Mouse (Mus musculus) forebrain, embryonic 16.5 days (tissue): Measurements from ENCODE around the gene Ccdc106. TPM values are rescaled to one million over a fixed set of nuclear protein-coding genes. Genes with fewer than 3 reads are reported as not detected.
"Not testable (repeated sequence)": the region's sequence is repeated elsewhere in the genome, so short reads cannot be mapped to it uniquely, and the experiment has no call there.

Experiments
- ATAC-seq: fragments of 200-750 bp; cut with Nextera tagmentation; 2 replicates; pipeline ENCODE4 v1.8.0; 2017; ENCODE audit warnings: mild to moderate bottlenecking, moderate library complexity
- H3K27ac ChIP-seq: fragments of 300-500 bp; sonication (generic); 2 replicates; pipeline ENCODE4 v1.5.1; 2014; ENCODE audit warnings: low read length, control low read depth
- H3K27me3 ChIP-seq: fragments of 300-500 bp; sonication (generic); replicated peaks from 2 replicates; pipeline ENCODE4 v1.6.1; 2014; ENCODE audit warnings: low read length; ENCODE audit not compliant: control insufficient read depth, insufficient read depth
- H3K36me3 ChIP-seq: fragments of 300-500 bp; sonication (generic); 2 replicates; pipeline ENCODE4 v1.6.1; 2014; ENCODE audit not compliant: control insufficient read depth, insufficient read depth
- H3K4me1 ChIP-seq: fragments of 300-500 bp; sonication (generic); replicated peaks from 2 replicates; pipeline ENCODE4 v1.6.1; 2014; ENCODE audit warnings: low read length; ENCODE audit not compliant: control insufficient read depth, insufficient read depth
- H3K4me2 ChIP-seq: fragments of 300-500 bp; sonication (generic); 2 replicates; pipeline ENCODE4 v1.6.1; 2014; ENCODE audit warnings: mild to moderate bottlenecking, low read length, control low read depth
- H3K4me3 ChIP-seq: fragments of 300-500 bp; sonication (generic); replicated peaks from 2 replicates; pipeline ENCODE4 v1.5.1; 2014; ENCODE audit warnings: mild to moderate bottlenecking, low read length, control low read depth
- H3K9ac ChIP-seq: fragments of 300-500 bp; sonication (generic); replicated peaks from 2 replicates; pipeline ENCODE4 v1.6.1; 2014; ENCODE audit warnings: low read depth, low read length, control low read depth
- H3K9me3 ChIP-seq: fragments of 300-500 bp; sonication (generic); 2 replicates; pipeline ENCODE4 v1.6.1; 2016; ENCODE audit warnings: low read length; ENCODE audit not compliant: control insufficient read depth
- WGBS: fragments of 180-500 bp; shearing (Covaris S2); extraction: QIAGEN DNeasy Blood & Tissue Kit; methylation state at CpG from one replicate; pipeline ENCODE4 v1.1.7; 2014; 5-methylcytosine and 5-hydroxymethylcytosine counted together
- polyA plus RNA-seq: library from polyadenylated mRNA; unstranded; fragments of >200 nt; fragmentation: Nextera tagmentation; extraction: Ambion mirVana; gene quantifications from 2 replicates; pipeline ENCODE4 v1.2.1, GENCODE M21; 2015

Ccdc106 gene
- polyA plus RNA-seq, 1 experiment from 2014 or later = 59.1 TPM

GRCm38 (mm10) chr7:5061774-5062359 lies 41.5 kb downstream of the Ccdc106 start, which contains the start of gene U2af2:
U2af2 (plus strand) TSS chr7:5062143.
- Histone ChIP-seq H3K9me3 (no peaks in the 10 kb centered on the region), H3K36me3 (0 out of 2 replicates have a peak, but pooled peaks cover 3% of the 10 kb centered on the region), H3K9ac (peak within 1 kb of the TSS; percentile 71), H3K4me3 (peak within 1 kb of the TSS; percentile 83), H3K27me3 (peaks cover 7% of the 10 kb centered on the region; the same call in 1 of the 2 replicates), H3K4me1 (peaks cover 50% of the 10 kb centered on the region), H3K27ac (peak within 1 kb of the TSS; percentile 96), H3K4me2 (peak within 1 kb of the TSS; percentile 97)
- ATAC-seq = peak; percentile 76
- under 1% methylated on average over 65 of the region's 65 CpGs for WGBS

DNA sequence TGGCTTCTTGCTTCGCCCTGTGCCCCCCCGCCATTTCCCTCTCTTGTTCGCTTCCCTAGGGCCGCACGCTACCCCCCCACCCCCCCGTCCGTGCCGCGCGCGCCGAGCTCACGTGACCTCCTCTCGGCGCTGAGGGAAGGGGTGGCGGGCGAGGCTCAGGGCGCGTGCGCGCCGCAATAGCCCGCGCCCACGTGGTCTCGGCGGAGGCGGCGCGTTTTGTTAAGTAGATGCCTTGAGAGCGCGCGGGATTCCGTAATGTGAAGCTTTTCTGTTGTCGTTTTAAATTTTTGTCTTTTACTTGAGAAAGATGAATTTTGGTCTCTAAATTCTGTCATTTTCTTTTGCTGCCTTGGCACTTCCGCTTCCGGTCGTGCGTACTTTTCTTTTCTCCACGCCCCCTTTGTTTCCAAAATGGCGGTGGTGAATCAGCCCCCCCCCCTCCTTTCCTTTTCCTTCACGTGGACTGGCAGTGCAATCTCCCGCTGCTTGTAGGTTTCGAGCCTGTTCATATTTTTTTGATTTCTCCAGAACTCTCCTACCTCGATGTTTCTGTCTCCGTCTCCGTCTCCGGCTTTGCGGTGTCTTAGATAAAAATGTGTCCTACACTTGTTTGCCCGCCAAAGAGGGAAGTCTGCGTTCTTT lies 42.1 kb downstream of the Ccdc106 start:
- Histone ChIP-seq H3K27me3 (peaks cover 5% of the 10 kb centered on the region; the same call in 1 of the 2 replicates), H3K9ac (peak overlapping the region; percentile 65), H3K4me3 (peak overlapping the region; percentile 83), H3K27ac (peak overlapping the region; percentile 96), H3K4me2 (peak overlapping the region; percentile 97), H3K9me3 (no peaks in the 10 kb centered on the region), H3K4me1 (peaks cover 45% of the 10 kb centered on the region), H3K36me3 (0 out of 2 replicates have a peak, but pooled peaks cover 3% of the 10 kb centered on the region)
- ATAC-seq = peak; percentile 36
- 0% methylated on average over 42 of the region's 51 CpGs for WGBS

GRCm38 (mm10) chr7:5064886-5065285 lies 44.5 kb downstream of the Ccdc106 start:
- H3K27ac ChIP-seq = no peak overlapping the region
- peaks cover 35% of the 10 kb centered on the region for H3K4me1 ChIP-seq
- peaks cover 11% of the 10 kb centered on the region for H3K36me3 ChIP-seq
- H3K27me3 ChIP-seq = no peaks in the 10 kb centered on the region
- 92% methylated on average over 6 of the region's 6 CpGs for WGBS
- no peak overlapping the region for H3K9ac ChIP-seq
- no peak overlapping the region for H3K4me3 ChIP-seq
- no peak for ATAC-seq
- no peaks in the 10 kb centered on the region for H3K9me3 ChIP-seq
- H3K4me2 ChIP-seq = no peak overlapping the region

GRCm38 (mm10) chr7:5073586-5073985 lies 53.2 kb downstream of the Ccdc106 start:
- no peak overlapping the region for H3K4me3 ChIP-seq
- no peak overlapping the region for H3K9ac ChIP-seq
- no peak for ATAC-seq
- H3K27me3 ChIP-seq = no peaks in the 10 kb centered on the region
- H3K27ac ChIP-seq = no peak overlapping the region
- 90% methylated on average over 1 of the region's 1 CpGs for WGBS
- no peaks in the 10 kb centered on the region for H3K4me1 ChIP-seq
- peaks cover 41% of the 10 kb centered on the region for H3K36me3 ChIP-seq
- no peak overlapping the region for H3K4me2 ChIP-seq
- H3K9me3 ChIP-seq = no peaks in the 10 kb centered on the region

- H3K36me3 ChIP-seq = peaks cover 38% of the 10 kb centered on the region
- 93% methylated on average over 5 of the region's 5 CpGs for WGBS
- H3K4me3 ChIP-seq = no peak overlapping the region
- no peaks in the 10 kb centered on the region for H3K9me3 ChIP-seq
- no peak for ATAC-seq
- no peaks in the 10 kb centered on the region for H3K4me1 ChIP-seq
- no peak overlapping the region for H3K4me2 ChIP-seq
- H3K9ac ChIP-seq = no peak overlapping the region
- no peak overlapping the region for H3K27ac ChIP-seq
- H3K27me3 ChIP-seq = no peaks in the 10 kb centered on the region
These were observed 54.6 kb downstream of the Ccdc106 start for GRCm38 (mm10) chr7:5074984-5075383.

DNA sequence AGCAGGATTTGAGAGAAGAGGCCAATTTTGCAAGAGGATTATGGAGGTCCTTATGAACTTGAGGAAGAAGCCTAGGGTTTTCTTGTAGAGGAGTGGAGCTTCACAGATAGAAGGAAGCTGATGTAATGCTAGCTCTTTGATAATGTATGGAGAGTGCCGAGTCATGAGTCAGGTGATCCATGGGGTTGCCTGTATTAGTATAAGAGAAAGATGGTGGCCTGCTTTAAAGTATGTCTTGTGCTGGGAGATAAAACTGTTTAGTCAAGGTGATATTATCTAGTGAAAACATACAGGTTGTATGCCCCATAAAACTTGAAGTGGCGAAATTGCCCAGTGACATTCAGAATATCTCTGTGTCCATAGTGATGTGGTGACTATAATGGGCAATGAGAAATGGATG lies 56.6 kb downstream of the Ccdc106 start:
- no peaks in the 10 kb centered on the region for H3K9me3 ChIP-seq
- H3K4me1 ChIP-seq = peaks cover 14% of the 10 kb centered on the region
- H3K4me3 ChIP-seq = no peak overlapping the region
- no peak overlapping the region for H3K4me2 ChIP-seq
- H3K36me3 ChIP-seq = peaks cover 23% of the 10 kb centered on the region
- H3K27ac ChIP-seq = no peak overlapping the region
- H3K27me3 ChIP-seq = no peaks in the 10 kb centered on the region
- 94% methylated on average over 2 of the region's 2 CpGs for WGBS
- no peak for ATAC-seq
- no peak overlapping the region for H3K9ac ChIP-seq

DNA sequence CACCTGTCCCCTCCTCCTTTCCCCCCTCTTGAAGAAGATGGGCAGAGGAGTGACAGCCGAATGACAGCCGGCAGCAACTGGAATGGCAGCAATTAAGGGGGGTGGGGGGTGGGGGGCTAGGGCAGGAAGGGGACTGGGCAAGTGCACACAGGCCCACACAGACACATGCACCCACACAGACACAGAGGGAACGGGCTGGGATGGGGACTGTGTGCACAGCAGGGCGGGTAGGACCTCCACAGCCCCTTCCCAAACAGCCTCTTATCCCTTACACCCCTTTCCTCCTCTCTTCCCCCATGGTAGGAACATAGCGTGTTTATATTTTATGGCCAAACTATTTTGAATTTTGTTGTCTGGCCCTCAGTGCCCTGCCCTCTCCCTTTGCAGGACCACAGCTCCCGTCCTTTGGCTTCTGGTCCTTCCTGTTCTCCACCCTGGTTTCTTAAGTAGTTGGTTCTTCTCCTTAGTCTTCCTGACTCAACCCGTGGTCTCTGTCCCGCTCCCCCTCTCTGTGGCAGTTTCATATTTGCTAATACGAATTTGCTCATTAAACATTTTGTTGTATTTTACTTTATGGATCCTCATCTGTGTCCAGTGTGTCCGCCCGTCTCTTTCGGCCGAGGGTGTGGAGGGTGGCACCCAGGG lies 59.1 kb downstream of the Ccdc106 start:
- peaks cover 19% of the 10 kb centered on the region for H3K4me1 ChIP-seq
- ATAC-seq = peak; percentile 41
- peak overlapping the region; percentile 54; the same call in 1 of the 2 replicates for H3K27ac ChIP-seq
- H3K36me3 ChIP-seq = peaks cover 21% of the 10 kb centered on the region
- H3K9ac ChIP-seq, H3K9me3 ChIP-seq, H3K27me3 ChIP-seq: not testable (repeated sequence)
- 50% methylated on average over 8 of the region's 13 CpGs for WGBS
- peak overlapping the region; percentile 89 for H3K4me3 ChIP-seq
- peak overlapping the region; percentile 50 for H3K4me2 ChIP-seq

DNA sequence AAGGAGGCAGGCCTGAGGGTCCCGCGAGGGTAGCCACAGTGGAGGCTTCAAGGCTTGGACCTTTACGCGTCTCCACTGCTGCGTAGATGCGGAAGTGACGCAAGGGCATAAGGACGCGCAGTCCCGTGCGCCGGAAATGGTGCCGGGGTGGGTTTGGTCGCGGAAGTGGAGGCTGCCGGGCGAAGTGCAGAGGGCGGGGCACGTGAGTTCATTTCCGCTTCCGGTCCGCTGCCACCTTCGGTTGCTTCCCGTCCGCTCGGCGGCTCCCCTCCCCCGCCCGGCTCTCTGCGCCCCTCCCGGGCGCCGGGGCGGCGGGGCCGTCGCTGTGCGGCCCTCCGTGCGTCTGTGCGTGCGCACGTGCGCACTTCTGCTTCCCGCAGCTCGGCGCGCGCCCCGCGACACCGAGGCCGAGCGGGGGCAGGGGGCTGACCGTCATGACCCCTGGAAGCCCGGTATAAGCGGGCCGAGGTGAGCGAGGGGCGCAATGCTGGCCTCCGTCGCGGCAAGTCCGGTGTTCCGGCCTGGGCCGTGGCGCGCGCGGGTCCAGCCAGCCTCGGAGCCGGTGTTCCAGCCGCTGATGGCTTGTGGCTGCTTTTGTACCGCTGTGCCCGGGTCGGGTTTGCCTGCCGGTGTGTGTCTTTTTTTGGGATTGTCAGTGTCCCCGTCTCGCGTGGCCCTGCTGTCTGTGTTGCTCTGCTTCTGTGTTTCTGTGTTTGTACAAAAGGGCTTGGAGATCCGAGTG lies 59.8 kb downstream of the Ccdc106 start, which contains the start of gene Epn1:
Gene Epn1 (plus strand): TSS at position 226 of the 742 bp plus-strand sequence.
- Histone ChIP-seq H3K9ac (peak within 1 kb of the TSS; percentile 96), H3K4me1 (peaks cover 21% of the 10 kb centered on the region), H3K4me2 (peak within 1 kb of the TSS; percentile 90), H3K27ac (peak within 1 kb of the TSS; percentile 86), H3K4me3 (peak within 1 kb of the TSS; percentile 89), H3K27me3 (no peaks in the 10 kb centered on the region), H3K9me3 (no peaks in the 10 kb centered on the region), H3K36me3 (peaks cover 23% of the 10 kb centered on the region)
- peak; percentile 98 for ATAC-seq
- under 1% methylated on average over 74 of the region's 81 CpGs for WGBS

DNA sequence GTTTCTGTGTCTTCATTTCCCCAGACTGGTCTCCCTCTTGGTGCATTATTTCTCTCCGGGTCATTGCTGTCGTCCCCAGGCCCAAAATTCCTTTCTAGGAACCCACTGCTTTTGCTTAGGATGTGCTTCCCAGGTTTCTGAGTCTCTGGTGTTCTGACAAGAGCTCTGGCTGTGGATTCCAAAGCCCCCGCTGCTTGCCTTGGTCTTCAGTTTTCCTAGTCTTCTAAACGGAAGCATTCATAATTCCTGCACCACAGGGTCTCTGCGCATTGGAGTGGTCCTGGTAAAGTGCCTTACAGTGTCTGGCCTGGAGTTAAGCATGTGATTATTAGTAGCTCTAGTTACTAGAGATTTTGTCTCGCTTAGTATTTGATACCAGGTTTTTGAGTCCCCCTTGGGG lies 60.5 kb downstream of the Ccdc106 start:
- ATAC-seq = no peak
- Histone ChIP-seq H3K4me2 (peak overlapping the region; percentile 90), H3K9me3 (no peaks in the 10 kb centered on the region), H3K4me1 (peaks cover 21% of the 10 kb centered on the region), H3K27me3 (no peaks in the 10 kb centered on the region), H3K27ac (peak overlapping the region; percentile 86), H3K36me3 (peaks cover 21% of the 10 kb centered on the region), H3K4me3 (peak overlapping the region; percentile 89), H3K9ac (peak overlapping the region; percentile 96)
- WGBS = 16% methylated on average over 6 of the region's 6 CpGs
